Mouse (Mus musculus) liver, adult 2 months (tissue): ENCODE measurements around the gene Fut8. TPM values are rescaled to one million over a fixed set of nuclear protein-coding genes. Genes with fewer than 3 reads are reported as not detected.
"Not testable (repeated sequence)": the region's sequence is repeated elsewhere in the genome, so short reads cannot be mapped to it uniquely, and the experiment has no call there.

Experiments
- DNase-seq: peaks from one replicate; pipeline ENCODE4 v3.0.0-alpha.2; 2011; ENCODE audit warnings: low read depth, low spot score; ENCODE audit errors: extremely low read depth
- H3K27ac ChIP-seq: fragments of 200-500 bp; replicated peaks from 2 replicates; pipeline ENCODE4 v1.5.1; 2012; ENCODE audit warnings: low read depth, mild to moderate bottlenecking, control low read depth, inconsistent platforms, low read length; ENCODE audit not compliant: insufficient read depth
- H3K27me3 ChIP-seq: fragments of 200-500 bp; 2 replicates; pipeline ENCODE4 v1.6.1; 2012; ENCODE audit warnings: mild to moderate bottlenecking, moderate library complexity, low read length, inconsistent platforms; ENCODE audit not compliant: control insufficient read depth, insufficient read depth
- H3K36me3 ChIP-seq: fragments of 200-500 bp; 2 replicates; pipeline ENCODE4 v1.6.1; 2012; ENCODE audit warnings: low read length, inconsistent platforms; ENCODE audit not compliant: control insufficient read depth, insufficient read depth
- H3K4me1 ChIP-seq: fragments of 200-500 bp; 2 replicates; pipeline ENCODE4 v1.6.1; 2011; ENCODE audit warnings: low read length; ENCODE audit not compliant: control insufficient read depth, insufficient read depth
- H3K4me3 ChIP-seq: fragments of 200-500 bp; 2 replicates; pipeline ENCODE4 v1.5.1; 2011; ENCODE audit warnings: low read depth, mild to moderate bottlenecking, control low read depth, low read length, moderate library complexity; ENCODE audit not compliant: insufficient read depth
- H3K79me2 ChIP-seq: fragments of 200-500 bp; 2 replicates; pipeline ENCODE4 v1.6.1; 2012; ENCODE audit warnings: inconsistent platforms, mild to moderate bottlenecking, low read length, moderate library complexity; ENCODE audit not compliant: control insufficient read depth, insufficient read depth
- H3K9ac ChIP-seq: fragments of 200-500 bp; 2 replicates; pipeline ENCODE4 v1.6.1; 2012; ENCODE audit warnings: low read depth, mild to moderate bottlenecking, control low read depth, inconsistent platforms, low read length
- CTCF ChIP-seq: fragments of 200-500 bp; IDR thresholded peaks from 2 replicates; pipeline ENCODE4 v1.5.1; 2011; ENCODE audit warnings: low read depth, low read length, control low read depth
- POLR2A ChIP-seq: fragments of 200-500 bp; IDR thresholded peaks from 2 replicates; pipeline ENCODE4 v1.6.1; 2011; ENCODE audit warnings: low read length, control low read depth; ENCODE audit not compliant: insufficient read depth; ENCODE audit errors: extremely low read depth
- WGBS: fragments of 180-500 bp; shearing (Covaris S2); methylation state at CpG from one replicate; pipeline ENCODE4 v1.1.7; 2018; 5-methylcytosine and 5-hydroxymethylcytosine counted together
- polyA plus RNA-seq: library from polyadenylated mRNA; depleted of rRNA; stranded (reverse); fragments of >200 nt; gene quantifications from 2 replicates; pipeline ENCODE4 v1.2.3, GENCODE M21; 2012
- total RNA-seq: library from RNA; depleted of rRNA; stranded (reverse); fragments of >200 nt; gene quantifications from 2 replicates; pipeline ENCODE4 v1.2.3, GENCODE M21; 2014

The Fut8 gene
- total and polyA plus RNA-seq, 2 experiments: 1.2 to 8.0 TPM

- Histone ChIP-seq H3K79me2 (no peaks in the 10 kb centered on the region), H3K4me3 (no peak overlapping the region), H3K27me3 (no peaks in the 10 kb centered on the region), H3K4me1 (peaks cover 3% of the 10 kb centered on the region; the same call in 1 of the 2 replicates), H3K27ac (no peak overlapping the region), H3K9ac (no peak overlapping the region), H3K36me3 (no peaks in the 10 kb centered on the region)
- WGBS: 97% methylated on average over 4 of the region's 4 CpGs
- TF ChIP-seq POLR2A: no peak
- TF ChIP-seq CTCF: no peak
- DNase-seq: peak; percentile 20
Observed at GRCm38 (mm10) chr12:77291017-77291416, 53.1 kb downstream of the Fut8 start.

DNA sequence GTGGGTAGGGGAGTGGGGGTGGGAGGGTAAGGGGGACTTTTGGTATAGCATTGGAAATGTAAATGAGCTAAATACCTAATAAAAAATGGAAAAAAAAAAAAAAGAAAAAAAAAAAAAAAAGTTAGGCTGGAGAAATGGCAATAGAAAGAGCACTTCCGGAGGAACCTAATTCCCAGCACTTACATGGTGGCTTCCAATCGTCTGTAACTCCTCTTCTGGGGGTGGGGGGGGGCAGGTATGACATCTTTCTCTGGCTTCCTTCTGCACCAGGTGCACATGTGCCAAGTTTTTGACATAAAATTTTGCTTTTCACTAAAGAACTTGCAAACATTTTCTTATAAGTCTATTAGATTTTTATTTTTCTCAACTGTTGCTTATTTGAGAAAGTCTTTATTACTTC lies 53.9 kb downstream of the Fut8 start:
- DNase-seq, H3K27me3 ChIP-seq, H3K79me2 ChIP-seq, H3K4me3 ChIP-seq, H3K9ac ChIP-seq, H3K27ac ChIP-seq, H3K36me3 ChIP-seq, H3K4me1 ChIP-seq: not testable (repeated sequence)
- WGBS: 63% methylated on average over 2 of the region's 2 CpGs

DNA sequence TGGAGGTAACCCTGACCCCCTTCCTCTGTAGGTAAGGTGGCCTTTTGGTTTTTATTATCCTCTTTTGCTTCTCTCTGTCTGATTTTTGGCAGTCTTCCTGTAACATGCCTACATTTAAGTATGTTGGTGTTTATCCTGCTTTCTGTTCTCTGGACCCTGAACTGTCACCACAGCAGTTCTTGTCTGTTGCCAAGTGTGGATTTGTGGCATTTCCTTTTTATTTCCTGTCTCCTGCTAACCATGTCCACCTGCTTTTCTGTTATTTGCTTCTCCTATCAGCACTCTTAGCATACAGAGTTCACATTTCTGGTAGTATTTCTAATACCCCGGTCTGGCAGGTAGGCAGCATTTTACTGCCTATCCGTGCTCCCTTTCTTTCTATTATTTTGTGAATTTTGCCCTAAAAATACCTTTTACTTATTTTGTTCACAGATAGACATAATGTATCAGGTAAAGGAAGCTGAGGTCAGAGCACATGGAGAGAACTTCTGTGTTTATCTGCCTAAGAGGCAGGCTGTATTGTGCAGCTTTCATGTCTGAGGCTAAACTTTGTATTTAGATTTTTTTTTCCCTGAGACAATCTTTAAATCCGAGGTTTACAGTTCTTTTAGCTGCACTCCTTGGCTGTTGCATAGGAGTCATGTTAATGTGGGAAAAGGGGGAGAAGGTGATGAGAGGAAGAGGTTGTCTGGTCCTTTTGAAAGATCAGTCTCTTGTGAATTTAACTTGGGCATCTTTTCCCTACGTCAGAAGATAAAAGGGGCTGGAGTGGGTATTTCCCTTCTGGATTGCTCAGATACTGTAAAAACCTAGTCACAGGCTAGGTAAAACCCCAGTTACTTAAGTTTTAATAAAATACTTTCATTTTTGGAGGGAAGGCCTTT lies 54.7 kb downstream of the Fut8 start:
- 29% methylated on average over 4 of the region's 4 CpGs for WGBS

GRCm38 (mm10) chr12:77296119-77296518 lies 58.2 kb downstream of the Fut8 start:
- H3K27me3 ChIP-seq: no peaks in the 10 kb centered on the region
- no peak for TF ChIP-seq POLR2A
- no peak for TF ChIP-seq CTCF
- no peaks in the 10 kb centered on the region for H3K79me2 ChIP-seq
- H3K36me3 ChIP-seq: no peaks in the 10 kb centered on the region
- WGBS: 96% methylated on average over 1 of the region's 1 CpGs
- H3K9ac ChIP-seq: no peak overlapping the region
- DNase-seq: no peak
- H3K27ac ChIP-seq: no peak overlapping the region
- H3K4me1 ChIP-seq: peaks cover 1% of the 10 kb centered on the region; the same call in 1 of the 2 replicates
- H3K4me3 ChIP-seq: no peak overlapping the region

More for the DNA sequence above, 54.7 kb downstream of the Fut8 start:
- Histone ChIP-seq H3K4me3 (no peak overlapping the region), H3K36me3 (no peaks in the 10 kb centered on the region), H3K4me1 (peaks cover 3% of the 10 kb centered on the region; the same call in 1 of the 2 replicates), H3K27me3 (no peaks in the 10 kb centered on the region), H3K27ac (no peak overlapping the region), H3K9ac (no peak overlapping the region), H3K79me2 (no peaks in the 10 kb centered on the region)
- no peak for TF ChIP-seq POLR2A
- TF ChIP-seq CTCF: no peak
- DNase-seq: peak; percentile 64

GRCm38 (mm10) chr12:77297114-77297513 lies 59.2 kb downstream of the Fut8 start:
- Histone ChIP-seq H3K4me3 (no peak overlapping the region), H3K27me3 (no peaks in the 10 kb centered on the region), H3K79me2 (no peaks in the 10 kb centered on the region), H3K9ac (no peak overlapping the region), H3K4me1 (no peaks in the 10 kb centered on the region; the same call in 1 of the 2 replicates), H3K36me3 (no peaks in the 10 kb centered on the region), H3K27ac (no peak overlapping the region)
- no peak for DNase-seq
- WGBS: 76% methylated on average over 4 of the region's 4 CpGs
- no peak for TF ChIP-seq CTCF
- no peak for TF ChIP-seq POLR2A

DNA sequence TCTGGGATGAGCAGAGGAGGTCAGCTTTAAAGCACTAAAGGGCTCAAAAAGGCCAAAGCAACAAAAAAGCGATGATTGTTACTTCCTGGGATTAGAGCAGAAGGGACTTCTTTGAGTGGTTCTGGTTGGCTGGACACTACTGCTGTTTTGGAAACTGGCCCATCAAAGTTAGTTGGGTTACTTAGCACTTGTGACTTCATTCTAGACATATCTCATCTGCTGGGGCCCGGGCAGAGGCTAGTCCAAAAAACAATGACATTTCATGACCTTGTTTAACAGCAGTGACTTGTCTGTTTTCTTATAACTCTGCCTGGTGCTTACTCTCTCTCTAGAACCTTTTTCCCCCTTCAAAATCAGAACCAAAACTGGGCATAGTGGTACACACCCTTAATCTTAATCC lies 59.9 kb downstream of the Fut8 start:
- Histone ChIP-seq H3K27ac (no peak overlapping the region), H3K4me3 (no peak overlapping the region), H3K79me2 (no peaks in the 10 kb centered on the region), H3K27me3 (no peaks in the 10 kb centered on the region), H3K36me3 (no peaks in the 10 kb centered on the region), H3K4me1 (no peaks in the 10 kb centered on the region), H3K9ac (no peak overlapping the region)
- 65% methylated on average over 2 of the region's 2 CpGs for WGBS
- TF ChIP-seq POLR2A (no peak), CTCF (no peak)
- DNase-seq: peak; percentile 34
